Mouse (Mus musculus) hematopoietic multipotent progenitor cell, adult 10-12 weeks (in vitro differentiated cells): ENCODE results near the gene Sh3pxd2a. TPM values are rescaled to one million over a fixed set of nuclear protein-coding genes. Genes with fewer than 3 reads are reported as not detected.

Experiments used
- polyA plus RNA-seq: library from polyadenylated mRNA; stranded (reverse); fragments of >175 nt; gene quantifications from 2 replicates; pipeline ENCODE4 v1.2.3, GENCODE M21; 2012; ENCODE audit warnings: low replicate concordance

Sh3pxd2a gene
- 25.4 and 42.6 TPM in 2 replicates for polyA plus RNA-seq

GRCm38 (mm10) chr19:47464304-47465241 is at the start of gene Sh3pxd2a:
Gene Sh3pxd2a, minus strand, starts transcription at chr19:47464401.

Other genes with a start within 250 kb of the Sh3pxd2a start
- 6.8 and 10.6 TPM in 2 replicates for gene Stn1, start 73.1 kb upstream of the Sh3pxd2a start, polyA plus RNA-seq
- gene Slk, start 115.3 kb upstream of the Sh3pxd2a start, polyA plus RNA-seq, result 10.3 and 13.6 TPM in 2 replicates
- 2.3 and 7.0 TPM in 2 replicates for gene Col17a1, start 227.7 kb upstream of the Sh3pxd2a start, polyA plus RNA-seq